Mouse (Mus musculus) CH12F3 (cell line): ENCODE measurements around the gene Wdr38.
"Not testable (repeated sequence)": the region's sequence is repeated elsewhere in the genome, so short reads cannot be mapped to it uniquely, and the experiment has no call there.

Experiments used
- in situ Hi-C: fragments of 300-500 bp; cut with MboI; formaldehyde crosslinking; loops from 2 replicates; pipeline ENCODE4 v1.14.3; 2020; ENCODE audit warnings: low sequenced_read_pairs

The Wdr38 gene

DNA sequence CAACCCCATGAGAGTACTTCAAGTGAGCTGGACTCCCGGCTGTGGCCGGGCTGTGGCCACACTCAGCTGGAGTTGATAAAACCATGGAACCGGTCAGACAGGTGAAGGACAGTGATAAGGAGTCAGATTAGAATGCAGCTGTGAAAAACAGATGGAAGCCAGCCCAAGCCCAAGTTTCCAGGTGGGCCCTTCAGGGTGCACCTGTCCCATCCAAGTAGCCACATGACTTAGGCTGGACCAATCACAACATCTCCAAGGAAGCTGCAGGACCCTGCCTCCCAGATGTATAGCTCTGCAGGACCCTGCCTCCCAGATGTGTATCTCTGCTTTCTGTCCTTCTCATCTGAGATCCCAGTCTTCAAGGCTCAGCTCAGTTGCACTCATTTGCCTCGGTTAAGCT lies 5.3 kb upstream of the Wdr38 start:
- in situ Hi-C loops: no loop called here

DNA sequence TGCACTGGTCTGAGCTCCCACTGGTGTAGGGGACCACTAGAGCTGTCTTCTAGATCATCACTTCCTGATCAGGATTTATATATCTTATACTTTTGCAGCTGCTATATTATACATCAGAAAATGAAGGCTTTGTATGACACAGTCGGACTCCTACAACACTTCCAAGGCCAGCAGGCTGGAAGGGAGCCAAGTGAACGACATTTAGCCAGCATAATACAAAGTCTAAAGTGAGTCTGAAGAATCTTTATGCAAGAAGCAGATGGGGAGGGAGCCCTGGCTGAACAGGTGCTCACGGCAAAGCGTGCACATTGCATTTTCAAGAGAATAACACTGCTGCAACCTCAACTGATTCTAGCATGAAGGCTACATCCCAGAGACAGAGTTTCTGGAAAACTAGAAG lies 4.8 kb upstream of the Wdr38 start:
- in situ Hi-C loops: no loop called here

DNA sequence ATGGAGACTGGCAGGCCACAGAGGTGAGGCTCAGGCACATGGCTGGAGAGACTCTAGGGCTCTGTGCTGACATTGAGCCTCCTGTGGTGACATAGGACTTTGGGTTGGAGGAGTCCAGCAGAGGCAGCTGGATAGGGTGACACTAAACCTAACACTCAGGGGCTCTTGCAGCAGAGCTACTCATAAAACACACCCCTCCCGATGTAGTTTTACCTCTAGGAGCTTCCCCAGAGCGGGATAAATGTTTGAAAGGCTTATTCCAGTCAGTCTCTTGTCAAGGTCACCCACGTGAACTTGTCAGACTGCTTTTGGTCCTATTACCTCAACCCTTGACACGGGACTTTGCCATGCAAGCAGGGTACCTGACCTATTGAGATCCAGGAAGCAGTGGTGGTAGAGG lies 2.1 kb downstream of the Wdr38 start:
- in situ Hi-C loops: loop anchor here (5.0 kb wide), 1 partner anchor 72 kb away; the partner anchor contains the start of gene Nr6a1

DNA sequence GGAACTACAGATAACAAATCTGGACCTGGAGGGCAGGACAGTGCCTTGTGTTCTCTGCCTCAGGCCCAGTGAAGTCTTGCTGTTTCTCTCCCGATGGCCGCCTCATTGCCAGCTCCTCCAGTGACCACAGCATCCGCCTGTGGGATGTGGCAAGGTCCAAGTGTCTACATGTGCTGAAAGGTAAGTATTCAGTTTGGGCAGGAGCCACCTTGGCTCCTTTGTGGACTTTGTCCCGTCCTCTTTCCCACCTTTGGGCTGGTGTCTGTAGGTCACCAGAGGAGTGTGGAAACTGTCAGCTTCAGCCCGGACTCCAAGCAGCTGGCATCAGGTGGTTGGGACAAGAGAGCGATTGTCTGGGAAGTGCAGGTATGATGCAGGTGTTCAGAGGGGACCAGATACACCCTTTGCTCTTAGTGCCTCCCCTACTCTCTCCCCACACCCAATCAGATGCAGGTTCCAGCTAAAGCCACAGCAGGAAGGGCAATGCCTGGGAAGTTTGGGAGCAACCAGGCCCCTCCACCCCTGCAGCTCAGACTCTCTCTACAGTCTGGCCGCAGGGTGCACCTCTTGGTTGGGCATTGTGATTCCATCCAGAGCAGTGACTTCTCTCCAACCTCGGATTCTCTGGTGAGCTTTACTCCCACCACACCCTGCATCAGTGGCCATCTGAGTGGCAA lies 2.8 kb downstream of the Wdr38 start:
- in situ Hi-C loops: loop anchor here (5.0 kb wide), 1 partner anchor 73 kb away; the partner anchor contains the start of gene Nr6a1

DNA sequence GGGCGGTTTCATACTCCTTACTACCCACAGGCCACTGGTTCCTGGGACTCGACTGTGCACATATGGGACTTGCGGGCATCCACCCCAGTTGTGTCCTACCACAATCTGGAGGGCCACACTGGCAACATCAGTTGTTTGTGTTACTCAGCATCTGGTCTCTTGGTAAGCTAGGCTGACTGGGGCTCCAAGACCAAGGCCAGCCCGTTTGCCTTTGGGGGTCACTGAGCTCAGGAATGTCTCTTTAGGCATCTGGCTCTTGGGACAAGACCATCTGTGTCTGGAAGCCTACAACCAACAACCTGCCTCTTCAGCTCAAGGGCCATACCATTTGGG lies 3.3 kb downstream of the Wdr38 start:
- in situ Hi-C loops: no loop called here

DNA sequence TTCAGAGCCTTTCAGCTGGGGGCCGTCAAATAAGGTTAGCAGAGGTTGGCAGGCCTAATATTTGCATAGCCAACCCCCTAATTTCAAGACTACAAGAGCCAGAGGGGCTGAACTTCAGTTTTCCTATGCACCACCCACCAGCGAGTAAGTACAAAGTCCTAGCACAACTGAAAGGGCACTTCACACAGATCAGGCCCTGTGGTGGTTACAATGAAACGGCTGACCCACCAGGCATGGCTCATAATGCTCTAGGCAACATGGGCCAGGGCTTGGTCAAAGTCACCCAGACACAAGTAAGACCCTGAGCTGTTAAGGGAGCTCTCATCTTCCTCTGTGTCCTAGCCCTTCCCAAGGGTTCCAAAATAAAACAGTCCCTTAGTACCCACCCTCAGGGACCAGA lies 4.6 kb downstream of the Wdr38 start:
- in situ Hi-C loops: no loop called here

DNA sequence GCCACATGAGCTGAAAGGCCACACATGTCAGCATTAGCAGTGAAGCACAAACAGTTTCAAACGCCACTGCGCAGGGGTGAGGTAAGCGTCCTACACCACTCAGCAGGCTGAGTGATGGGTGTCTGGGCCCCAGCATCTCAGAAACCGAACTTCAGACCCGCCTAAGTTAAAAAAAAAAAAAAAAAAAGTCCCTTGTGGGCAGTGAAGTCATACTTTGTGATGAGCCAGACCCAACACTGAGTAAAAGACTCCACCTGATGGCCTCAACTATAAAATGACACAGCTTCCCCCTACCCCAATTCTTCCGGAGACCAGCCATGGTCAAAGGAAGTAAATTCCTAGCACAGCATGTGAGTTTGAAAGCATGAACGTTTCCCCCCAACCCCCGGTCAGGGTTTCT lies 5.8 kb downstream of the Wdr38 start:
- in situ Hi-C loops: no loop called here

DNA sequence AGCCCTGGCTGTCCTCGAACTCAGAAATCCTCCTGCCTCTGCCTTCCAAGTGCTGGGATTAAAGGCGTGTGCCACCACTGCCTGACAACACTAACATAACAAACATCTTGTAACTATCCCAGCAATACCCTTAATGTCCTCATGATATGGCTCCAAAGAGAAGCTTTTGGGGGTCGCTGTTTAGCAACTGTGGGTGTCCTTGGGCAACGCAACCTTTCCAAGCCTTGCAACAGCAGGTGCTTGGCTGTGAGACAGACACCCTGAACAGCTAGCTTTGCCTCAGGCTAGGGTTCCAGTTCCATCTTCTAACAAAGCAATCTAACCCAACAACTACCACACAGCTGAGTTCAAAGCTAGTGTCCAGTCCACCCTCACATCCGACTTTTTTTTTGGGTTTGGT lies 6.2 kb downstream of the Wdr38 start:
- in situ Hi-C loops: no loop called here

DNA sequence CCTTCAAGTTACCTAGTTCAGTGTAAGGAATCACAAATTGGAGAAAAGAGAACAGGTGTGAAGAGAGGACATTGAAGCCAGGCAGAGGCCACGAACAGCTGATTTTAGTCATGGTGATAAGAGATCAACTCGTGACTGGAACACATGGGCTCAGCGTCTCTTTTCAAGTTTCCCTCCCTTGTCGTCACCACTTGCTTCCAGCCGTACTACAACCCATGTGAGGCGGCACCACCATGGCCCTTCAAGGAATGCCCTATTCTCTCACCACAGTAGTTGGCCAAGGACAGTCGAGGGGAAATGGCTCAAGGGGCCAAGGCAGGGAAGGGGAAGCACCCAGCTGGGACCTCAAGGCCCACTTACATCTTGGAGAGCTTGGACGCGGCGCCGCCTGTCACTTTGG lies 7.1 kb downstream of the Wdr38 start:
- in situ Hi-C loops: no loop called here

DNA sequence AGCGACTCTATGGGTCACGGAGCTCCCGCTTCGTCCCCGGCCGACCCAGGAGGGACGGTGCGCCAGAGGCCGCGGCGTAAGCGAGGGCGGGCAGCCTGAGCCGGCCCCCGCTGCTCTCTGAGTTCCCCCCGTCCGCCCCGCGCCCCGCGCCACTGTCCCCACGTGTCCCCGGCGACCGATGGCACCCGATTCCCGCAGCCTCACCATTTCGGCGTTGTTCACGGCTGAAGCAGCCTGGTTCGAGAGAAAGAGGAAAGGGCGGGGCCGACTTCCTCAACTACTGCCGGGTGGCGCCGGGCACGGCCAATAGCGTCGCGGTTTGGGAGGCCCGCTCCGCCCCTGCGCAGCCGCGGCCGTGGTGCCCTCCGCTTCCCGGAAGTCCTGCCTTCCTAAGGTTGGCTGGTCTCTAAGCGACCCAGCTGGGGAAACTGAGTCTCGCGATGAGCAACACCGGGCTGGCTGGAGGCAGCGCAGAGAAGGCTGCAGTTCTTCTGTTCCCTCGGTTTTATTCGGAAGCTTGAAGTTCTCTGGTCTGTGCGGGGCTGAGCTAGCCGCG lies 7.7 kb downstream of the Wdr38 start, which contains the start of gene Arpc5l:
Gene Arpc5l (plus strand): TSS at position 469 of the 556 bp plus-strand sequence.
- in situ Hi-C loops: no loop called here

DNA sequence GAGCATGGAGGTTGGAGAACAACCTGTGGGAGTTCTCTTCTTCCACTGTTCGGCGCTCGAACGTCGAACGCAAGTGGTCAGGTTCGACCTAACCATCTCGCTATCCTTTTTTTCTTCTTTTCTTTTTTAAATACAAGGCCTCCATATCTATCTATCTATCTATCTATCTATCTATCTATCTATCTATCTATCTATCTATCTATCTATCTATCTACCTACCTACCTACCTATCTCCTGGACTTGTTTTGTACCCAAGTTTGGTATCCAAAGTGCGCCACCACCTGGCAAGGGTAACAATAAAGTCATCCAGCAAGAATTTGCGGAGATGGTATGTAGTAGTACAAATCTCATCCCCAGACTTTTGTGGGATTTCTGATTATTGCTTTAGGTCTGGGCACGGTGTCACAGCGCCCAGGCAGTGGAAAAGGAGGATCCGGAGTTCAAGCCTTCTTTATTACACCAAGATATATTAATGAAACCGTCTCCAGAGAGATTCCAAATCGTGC lies 8.4 kb downstream of the Wdr38 start, which contains the start of gene Rpl35:
Gene Rpl35 (minus strand): TSS at position 51 of the 506 bp plus-strand sequence.
- in situ Hi-C loops: no loop called here

DNA sequence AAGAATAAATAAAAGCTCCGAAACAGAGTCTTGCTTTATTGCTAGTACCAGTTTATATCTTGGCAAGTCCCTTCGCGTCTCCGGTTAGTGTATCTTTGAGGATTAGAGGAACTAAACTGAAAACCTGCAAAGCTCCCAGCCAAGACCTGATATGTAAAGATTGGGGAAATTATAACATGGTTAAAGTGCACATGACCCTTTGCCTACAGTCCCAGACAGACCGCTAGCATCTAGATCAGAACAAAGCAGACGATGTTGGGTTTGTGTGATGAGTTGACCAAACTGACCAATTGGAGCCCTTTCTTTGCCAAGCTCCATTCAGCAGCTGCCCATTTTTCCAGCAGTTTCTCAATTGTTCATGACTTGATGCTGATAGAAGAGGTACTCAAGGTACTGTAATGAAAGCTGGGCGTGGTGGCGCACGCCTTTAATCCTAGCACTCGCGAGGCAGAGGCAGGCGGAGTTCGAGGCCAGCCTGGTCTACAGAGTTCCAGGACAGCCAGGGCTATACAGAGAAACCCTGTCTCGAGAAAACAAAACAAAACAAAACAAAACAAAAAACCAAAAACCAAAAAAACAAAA lies 9.0 kb downstream of the Wdr38 start:
- in situ Hi-C loops: no loop called here

DNA sequence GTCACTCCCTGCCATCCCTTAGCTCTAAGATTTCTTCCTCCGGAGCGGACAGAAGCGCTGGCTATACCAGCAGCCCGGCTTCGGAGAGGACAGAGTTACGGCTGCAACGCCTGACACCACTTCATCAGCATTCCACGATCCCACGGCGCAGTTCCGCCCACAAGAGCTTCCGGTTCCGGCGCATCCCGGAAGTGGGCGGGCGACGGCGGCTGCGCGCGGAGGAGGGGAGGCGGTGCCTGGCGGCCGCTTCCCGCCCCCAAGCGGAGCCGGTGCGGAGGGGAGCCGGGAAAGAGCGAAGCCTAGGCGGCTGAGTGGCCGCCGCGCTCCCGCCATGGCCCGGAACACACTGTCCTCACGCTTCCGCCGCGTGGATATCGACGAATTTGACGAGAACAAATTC lies 10.6 kb downstream of the Wdr38 start:
- in situ Hi-C loops: no loop called here

DNA sequence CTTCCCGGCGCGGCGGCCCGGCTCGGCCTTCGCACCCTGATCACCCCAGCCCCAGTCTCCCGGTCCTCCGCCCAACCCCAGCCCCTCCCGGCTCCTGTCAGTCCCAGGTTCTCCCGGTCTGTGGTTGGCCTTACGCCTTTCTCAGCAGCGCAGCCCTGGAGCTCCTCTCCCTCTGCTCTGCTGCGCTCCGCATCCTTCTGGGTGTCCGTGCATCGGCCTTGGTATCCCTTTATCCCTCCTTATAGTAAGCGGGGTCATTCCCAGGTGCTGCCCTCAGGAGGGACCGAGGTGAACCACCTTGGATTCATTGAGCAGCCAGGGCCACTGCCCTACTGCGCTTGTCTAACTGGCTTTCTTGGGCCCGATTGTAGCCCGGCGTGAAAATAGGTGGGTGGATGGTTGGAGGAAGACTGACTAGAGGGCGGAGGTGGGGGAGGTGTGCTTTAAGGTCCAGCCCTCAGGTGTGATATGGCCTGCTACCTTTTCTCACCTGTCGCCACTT lies 11.1 kb downstream of the Wdr38 start:
- in situ Hi-C loops: no loop called here

DNA sequence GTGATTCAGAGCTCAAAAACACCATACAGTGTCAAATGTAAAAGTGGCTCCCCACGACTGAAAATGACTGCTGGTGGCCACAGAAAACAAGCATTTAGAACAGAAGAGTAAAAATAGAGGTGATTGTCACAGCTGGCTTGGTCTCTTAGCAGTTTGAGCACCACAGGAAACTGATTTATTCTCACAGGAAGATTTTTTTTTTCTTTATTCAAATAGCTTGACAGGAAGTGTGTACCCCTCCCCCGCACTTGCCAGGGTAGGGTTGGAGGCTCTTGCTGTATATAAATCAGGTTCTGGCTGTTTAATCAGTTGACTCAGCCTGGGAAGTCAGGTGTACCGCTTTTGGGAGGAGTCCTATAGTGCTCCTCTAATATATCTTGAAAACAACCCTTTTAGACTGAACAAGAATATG lies 11.7 kb downstream of the Wdr38 start:
- in situ Hi-C loops: no loop called here

DNA sequence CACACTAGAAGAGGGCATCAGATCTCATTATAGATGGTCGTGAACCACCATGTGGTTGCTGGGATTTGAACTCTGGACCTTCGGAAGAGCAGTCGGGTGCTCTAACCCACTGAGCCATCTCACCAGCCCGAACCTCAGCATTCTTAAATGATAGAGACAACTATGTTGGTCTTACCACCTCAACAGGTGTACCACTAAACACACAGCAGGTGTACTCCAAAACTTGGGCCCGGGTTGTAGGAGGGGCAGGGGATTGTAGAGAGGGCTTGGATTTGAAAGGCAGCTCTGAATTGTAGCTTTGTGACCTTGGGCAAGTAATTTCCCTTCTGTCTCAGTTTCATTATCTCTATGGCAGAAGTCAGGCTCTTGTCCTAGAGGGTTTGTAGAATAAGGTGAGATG lies 12.9 kb downstream of the Wdr38 start:
- in situ Hi-C loops: not testable (repeated sequence)

DNA sequence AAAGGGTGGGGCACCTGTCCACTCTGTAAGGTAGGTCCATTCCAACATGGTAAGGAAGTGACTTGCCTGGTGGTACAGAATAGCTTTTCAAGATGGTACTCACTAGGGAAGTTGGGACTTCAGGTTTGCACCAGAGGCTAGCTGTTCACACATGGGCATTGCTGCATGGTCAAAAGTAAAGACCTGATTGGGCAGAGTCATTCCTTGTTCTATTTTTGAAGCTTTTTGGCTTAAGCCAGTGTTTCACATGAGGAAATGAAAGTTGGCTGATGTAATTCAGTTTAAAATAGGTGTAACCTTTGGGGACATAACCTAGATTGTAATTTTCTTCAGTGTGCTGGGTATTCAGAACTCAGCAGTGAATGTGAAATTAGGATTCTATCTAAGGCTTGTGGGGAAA lies 14.0 kb downstream of the Wdr38 start:
- in situ Hi-C loops: no loop called here

DNA sequence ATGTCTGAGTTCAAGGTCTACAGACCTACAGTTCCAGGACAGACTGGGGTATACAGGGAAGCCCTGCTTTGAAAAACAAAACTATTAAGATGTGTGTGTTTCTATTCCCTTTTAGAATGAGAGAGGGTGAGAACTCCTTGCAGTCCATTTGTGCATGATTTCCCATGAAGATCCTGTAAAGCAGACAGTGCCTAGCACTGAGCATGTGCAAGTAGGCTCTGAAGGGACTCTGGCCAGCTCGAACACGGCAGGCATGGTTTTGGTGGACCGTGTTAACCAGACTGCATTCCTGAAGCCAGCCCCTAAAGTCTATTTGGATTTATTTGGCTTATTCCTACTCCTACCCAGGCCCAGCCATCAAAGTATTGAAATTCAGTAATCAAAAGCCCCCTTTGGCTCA lies 14.7 kb downstream of the Wdr38 start:
- in situ Hi-C loops: no loop called here

DNA sequence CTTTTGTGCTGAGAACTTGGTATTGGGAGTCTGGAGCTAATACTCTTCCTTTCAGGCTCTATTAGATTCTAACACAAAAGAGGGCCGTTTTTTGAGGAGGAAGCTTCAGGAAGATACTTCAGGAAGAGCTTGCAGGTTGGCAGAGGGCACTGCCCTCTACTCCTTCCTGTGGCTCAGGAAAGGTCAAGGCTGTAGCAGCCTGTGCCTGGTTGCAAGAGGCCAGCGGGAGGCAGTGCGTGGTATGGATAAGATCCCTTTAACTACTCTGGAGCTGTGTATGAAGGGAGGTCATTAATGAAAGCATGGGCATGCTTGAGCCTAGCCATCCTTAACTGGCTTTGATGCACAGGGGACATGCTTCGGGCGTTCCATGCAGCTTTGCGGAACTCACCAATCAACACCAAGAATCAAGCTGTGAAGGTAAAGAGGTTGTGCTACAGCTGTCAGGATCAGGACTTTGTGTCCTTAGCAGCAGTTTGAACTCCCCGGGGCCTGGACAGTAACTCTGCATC lies 15.5 kb downstream of the Wdr38 start:
- in situ Hi-C loops: no loop called here

DNA sequence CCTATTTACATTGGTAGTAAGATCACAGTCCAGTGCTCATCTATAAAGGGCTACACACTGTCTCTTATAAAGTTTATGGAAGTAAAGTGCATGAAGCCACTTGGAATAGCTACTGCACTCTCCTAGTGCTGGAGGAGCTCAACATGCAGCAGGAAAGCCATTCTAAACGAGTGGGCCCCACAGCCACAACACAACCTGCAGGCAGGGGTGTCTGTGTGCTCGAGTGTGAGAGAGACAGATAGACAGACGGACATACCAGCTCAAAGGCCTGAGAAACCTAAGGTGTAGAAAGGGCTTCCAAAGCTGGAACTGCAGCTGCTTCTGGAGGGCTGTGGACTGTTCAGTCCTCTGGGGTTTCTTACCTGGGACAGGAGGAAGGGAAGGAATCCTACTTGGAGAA lies 19.3 kb downstream of the Wdr38 start:
- in situ Hi-C loops: no loop called here

DNA sequence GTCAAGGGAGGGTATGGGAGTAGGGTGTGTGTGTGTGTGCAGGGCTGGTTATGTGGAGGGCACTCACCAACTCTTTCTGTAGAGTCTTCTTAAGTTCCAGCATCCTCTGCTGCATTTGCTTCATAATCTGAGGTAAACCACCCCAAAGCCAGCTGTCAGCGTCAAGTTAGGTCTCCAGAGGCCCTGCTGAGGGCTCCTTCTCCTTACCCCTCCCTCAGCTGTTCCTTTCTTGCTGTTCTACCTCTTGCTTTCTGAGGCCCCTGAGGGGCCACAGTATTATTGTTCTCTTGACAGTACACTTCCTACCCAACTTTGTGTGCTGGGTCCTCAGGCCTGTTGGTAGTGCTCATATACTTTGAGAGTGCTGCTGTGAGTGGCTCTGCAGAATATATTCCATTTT lies 22.7 kb downstream of the Wdr38 start:
- in situ Hi-C loops: no loop called here

DNA sequence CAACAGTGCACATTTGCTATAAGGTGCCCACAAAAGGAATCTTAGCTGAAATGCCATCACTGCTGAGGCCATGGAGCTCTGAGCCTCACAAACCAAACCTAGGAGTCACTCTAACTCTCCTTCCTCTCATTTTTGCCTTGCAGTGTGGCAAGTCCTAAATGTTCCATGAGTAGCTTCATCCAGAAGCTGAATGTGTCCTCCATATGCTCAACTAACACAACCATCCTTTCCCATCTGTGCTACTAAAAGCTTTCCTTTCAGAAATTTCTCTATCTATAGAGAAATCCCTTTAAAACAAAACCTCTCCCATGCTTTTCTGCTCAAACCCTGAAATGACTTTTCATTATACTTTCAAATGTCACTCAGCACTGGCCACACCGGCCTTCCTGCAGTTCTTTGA lies 34.3 kb downstream of the Wdr38 start:
- in situ Hi-C loops: no loop called here
